Mouse (Mus musculus): ENCODE measurements around the gene Gpr161. TPM values are rescaled to one million over a fixed set of nuclear protein-coding genes. Genes with fewer than 3 reads are reported as not detected.
A peak's percentile ranks its signal among the peaks of the same experiment; 100 is the strongest.

Gpr161 gene
- polyA plus RNA-seq, 2 experiments, result 0.04 to 0.11 TPM

- Histone ChIP-seq H3K27ac (no peak overlapping the region), H3K36me3 (replicated peaks; ENCODE audit: control insufficient read depth, insufficient read depth, low read depth) (no peaks in the 10 kb centered on the region; the same call in 1 of the 2 replicates), H3K27me3 (ENCODE audit: control insufficient read depth, insufficient read depth, low read length) (no peaks in the 10 kb centered on the region), H3K9ac (replicated peaks) (no peak overlapping the region), H3K4me1 (replicated peaks; ENCODE audit: control insufficient read depth in 2 of 2, insufficient read depth in 2 of 2, low read length in 1 of 2) (peaks cover 4 to 11% of the 10 kb centered on the region in 2 experiments; a peak in 3 of 4 replicates), H3K4me3 (ENCODE audit: insufficient read depth in 1 of 2, low read depth in 2 of 2, low read length in 2 of 2) (no peak overlapping the region), H3K4me2 (ENCODE audit: low read depth) (peak overlapping the region; percentile 23; the same call in 1 of the 2 replicates), H3K9me3 (ENCODE audit: control insufficient read depth, low read length) (no peaks in the 10 kb centered on the region)
- 2% methylated on average over 2 of the region's 2 CpGs for WGBS (ENCODE audit: insufficient replicate concordance)
- ATAC-seq (ENCODE audit: insufficient read depth), result peak; percentile 72; the same call in 1 of the 2 replicates
- DNase-seq (ENCODE audit: low read depth in 3 of 3, low spot score in 3 of 3), result peak; percentile 24 to 38 (median 35)
- peak; percentile 70 for TF ChIP-seq EP300 (IDR thresholded peaks at IDR 0.05; ENCODE audit: low read depth)
- no peak for TF ChIP-seq CTCF (IDR thresholded peaks at IDR 0.05; ENCODE audit: low read depth)
These were observed 60.8 kb downstream of the Gpr161 start for GRCm38 (mm10) chr1:165356347-165356746.

GRCm38 (mm10) chr1:165363271-165363670 lies 67.7 kb downstream of the Gpr161 start:
- DNase-seq (ENCODE audit: low read depth in 3 of 3, low spot score in 3 of 3) (no peak), ATAC-seq (ENCODE audit: insufficient read depth) (no peak)
- no peak for TF ChIP-seq EP300 (IDR thresholded peaks at IDR 0.05; ENCODE audit: low read depth)
- no peak for TF ChIP-seq CTCF (IDR thresholded peaks at IDR 0.05; ENCODE audit: low read depth)
- Histone ChIP-seq H3K36me3 (replicated peaks; ENCODE audit: control insufficient read depth, insufficient read depth, low read depth) (no peaks in the 10 kb centered on the region), H3K4me2 (ENCODE audit: low read depth) (no peak overlapping the region), H3K9me3 (ENCODE audit: control insufficient read depth, low read length) (no peaks in the 10 kb centered on the region), H3K27me3 (ENCODE audit: control insufficient read depth, insufficient read depth, low read length) (no peaks in the 10 kb centered on the region), H3K4me1 (replicated peaks; ENCODE audit: control insufficient read depth in 2 of 2, insufficient read depth in 2 of 2, low read length in 1 of 2) (no peaks in the 10 kb centered on the region), H3K27ac (no peak overlapping the region), H3K9ac (replicated peaks) (no peak overlapping the region), H3K4me3 (ENCODE audit: insufficient read depth in 1 of 2, low read depth in 2 of 2, low read length in 2 of 2) (no peak overlapping the region)
- 76% methylated on average over 2 of the region's 2 CpGs for WGBS (ENCODE audit: insufficient replicate concordance)

GRCm38 (mm10) chr1:165365057-165365456 lies 69.5 kb downstream of the Gpr161 start:
- no peaks in the 10 kb centered on the region for H3K4me1 ChIP-seq (replicated peaks; ENCODE audit: control insufficient read depth in 2 of 2, insufficient read depth in 2 of 2, low read length in 1 of 2)
- 76% methylated on average over 3 of the region's 3 CpGs for WGBS (ENCODE audit: insufficient replicate concordance)
- H3K4me3 ChIP-seq (ENCODE audit: insufficient read depth in 1 of 2, low read depth in 2 of 2, low read length in 2 of 2), result no peak overlapping the region
- ATAC-seq (ENCODE audit: insufficient read depth) (no peak), DNase-seq (ENCODE audit: low read depth in 3 of 3, low spot score in 3 of 3) (peak in 1 of 3 experiments; percentile 13)
- no peaks in the 10 kb centered on the region; the same call in 1 of the 2 replicates for H3K36me3 ChIP-seq (replicated peaks; ENCODE audit: control insufficient read depth, insufficient read depth, low read depth)
- TF ChIP-seq EP300 (IDR thresholded peaks at IDR 0.05; ENCODE audit: low read depth) (no peak), CTCF (IDR thresholded peaks at IDR 0.05; ENCODE audit: low read depth) (peak; percentile 48)
- H3K9me3 ChIP-seq (ENCODE audit: control insufficient read depth, low read length), result no peaks in the 10 kb centered on the region
- no peaks in the 10 kb centered on the region for H3K27me3 ChIP-seq (ENCODE audit: control insufficient read depth, insufficient read depth, low read length)
- H3K4me2 ChIP-seq (ENCODE audit: low read depth), result no peak overlapping the region
- H3K9ac ChIP-seq (replicated peaks), result no peak overlapping the region
- H3K27ac ChIP-seq, result no peak overlapping the region

- no peaks in the 10 kb centered on the region; the same call in 1 of the 2 replicates for H3K36me3 ChIP-seq (replicated peaks; ENCODE audit: control insufficient read depth, insufficient read depth, low read depth)
- H3K9ac ChIP-seq (replicated peaks), result no peak overlapping the region
- H3K4me2 ChIP-seq (ENCODE audit: low read depth), result no peak overlapping the region
- DNase-seq (ENCODE audit: low read depth in 3 of 3, low spot score in 3 of 3) (no peak), ATAC-seq (ENCODE audit: insufficient read depth) (no peak)
- WGBS (ENCODE audit: insufficient replicate concordance), result 87% methylated on average over 4 of the region's 4 CpGs
- TF ChIP-seq CTCF (IDR thresholded peaks at IDR 0.05; ENCODE audit: low read depth) (no peak), EP300 (IDR thresholded peaks at IDR 0.05; ENCODE audit: low read depth) (no peak)
- H3K4me3 ChIP-seq (ENCODE audit: insufficient read depth in 1 of 2, low read depth in 2 of 2, low read length in 2 of 2), result no peak overlapping the region
- H3K27me3 ChIP-seq (ENCODE audit: control insufficient read depth, insufficient read depth, low read length), result no peaks in the 10 kb centered on the region
- no peaks in the 10 kb centered on the region for H3K9me3 ChIP-seq (ENCODE audit: control insufficient read depth, low read length)
- H3K27ac ChIP-seq, result no peak overlapping the region
- no peaks in the 10 kb centered on the region for H3K4me1 ChIP-seq (replicated peaks; ENCODE audit: control insufficient read depth in 2 of 2, insufficient read depth in 2 of 2, low read length in 1 of 2)
These were observed 75.4 kb downstream of the Gpr161 start for GRCm38 (mm10) chr1:165370990-165371389.

GRCm38 (mm10) chr1:165373839-165374238 lies 78.2 kb downstream of the Gpr161 start:
- TF ChIP-seq EP300 (IDR thresholded peaks at IDR 0.05; ENCODE audit: low read depth), result no peak
- no peak for TF ChIP-seq CTCF (IDR thresholded peaks at IDR 0.05; ENCODE audit: low read depth)
- Histone ChIP-seq H3K27ac (no peak overlapping the region), H3K27me3 (ENCODE audit: control insufficient read depth, insufficient read depth, low read length) (no peaks in the 10 kb centered on the region), H3K9ac (replicated peaks) (no peak overlapping the region), H3K36me3 (replicated peaks; ENCODE audit: control insufficient read depth, insufficient read depth, low read depth) (no peaks in the 10 kb centered on the region; the same call in 1 of the 2 replicates), H3K4me2 (ENCODE audit: low read depth) (no peak overlapping the region), H3K4me1 (replicated peaks; ENCODE audit: control insufficient read depth in 2 of 2, insufficient read depth in 2 of 2, low read length in 1 of 2) (peaks cover 2 to 5% of the 10 kb centered on the region in 2 experiments; a peak in 2 of 4 replicates), H3K4me3 (ENCODE audit: insufficient read depth in 1 of 2, low read depth in 2 of 2, low read length in 2 of 2) (no peak overlapping the region), H3K9me3 (ENCODE audit: control insufficient read depth, low read length) (no peaks in the 10 kb centered on the region)
- 72% methylated on average over 9 of the region's 9 CpGs for WGBS (ENCODE audit: insufficient replicate concordance)
- DNase-seq (ENCODE audit: low read depth in 3 of 3, low spot score in 3 of 3), result no peak
- ATAC-seq (ENCODE audit: insufficient read depth), result no peak

Other genes with a start within 250 kb of the Gpr161 start
- gene Tbx19, start 135.0 kb upstream of the Gpr161 start, polyA plus RNA-seq (2012; rRNA removed), result 0.02 and 0.04 TPM in 2 replicates
- 0.13 TPM in 1 of 2 replicates, not detected in the other for gene Tbx19, start 135.0 kb upstream of the Gpr161 start, polyA plus RNA-seq (2014; fragmentation: Nextera tagmentation; extraction: Ambion mirVana)
- 5.0 and 5.1 TPM in 2 replicates for gene Sft2d2, start 101.4 kb upstream of the Gpr161 start, polyA plus RNA-seq (2012; rRNA removed)
- gene Sft2d2, start 101.4 kb upstream of the Gpr161 start, polyA plus RNA-seq (2014; fragmentation: Nextera tagmentation; extraction: Ambion mirVana), result 8.0 and 8.8 TPM in 2 replicates
- gene Tiprl, start 58.8 kb upstream of the Gpr161 start, polyA plus RNA-seq (2012; rRNA removed), result 7.3 and 14.1 TPM in 2 replicates
- 39.2 and 49.0 TPM in 2 replicates for gene Tiprl, start 58.8 kb upstream of the Gpr161 start, polyA plus RNA-seq (2014; fragmentation: Nextera tagmentation; extraction: Ambion mirVana)
- 14.6 and 20.6 TPM in 2 replicates for gene Dcaf6, start 164.7 kb downstream of the Gpr161 start, polyA plus RNA-seq (2012; rRNA removed)
- 13.5 and 15.2 TPM in 2 replicates for gene Dcaf6, start 164.7 kb downstream of the Gpr161 start, polyA plus RNA-seq (2014; fragmentation: Nextera tagmentation; extraction: Ambion mirVana)
- 46.7 and 65.2 TPM in 2 replicates for gene Mpc2, start 164.8 kb downstream of the Gpr161 start, polyA plus RNA-seq (2012; rRNA removed)
- 270 and 275 TPM in 2 replicates for gene Mpc2, start 164.8 kb downstream of the Gpr161 start, polyA plus RNA-seq (2014; fragmentation: Nextera tagmentation; extraction: Ambion mirVana)
- 0.01 and 0.08 TPM in 2 replicates for gene Adcy10, start 189.4 kb downstream of the Gpr161 start, polyA plus RNA-seq (2012; rRNA removed)
- gene Adcy10, start 189.4 kb downstream of the Gpr161 start, polyA plus RNA-seq (2014; fragmentation: Nextera tagmentation; extraction: Ambion mirVana), result 0.21 TPM in 1 of 2 replicates, not detected in the other

Data from liver, embryonic 14.5 days (tissue).